Mouse (Mus musculus) retina, adult 2 months (tissue): ENCODE measurements at regions not wholly inside any gene's neighbourhood (a gene's known extent, or its start where the extent isn't known, plus 50 kb on each side); places are given as distances from the start of the nearest gene placed in this dataset.

Experiments
- DNase-seq: peaks from one replicate; pipeline ENCODE4 v3.0.0-alpha.2; 2012; ENCODE audit warnings: low read depth, low spot score

- DNase-seq = no peak
These were observed 291.2 kb upstream of the Manea start for GRCm38 (mm10) chr4:26637859-26638258.

- no peak for DNase-seq
These were observed 284.0 kb upstream of the Manea start for GRCm38 (mm10) chr4:26630553-26631206.

- no peak for DNase-seq
These were observed 283.0 kb upstream of the Manea start for GRCm38 (mm10) chr4:26629710-26630109.

- no peak for DNase-seq
These were observed 281.1 kb upstream of the Manea start for GRCm38 (mm10) chr4:26627744-26628143.

GRCm38 (mm10) chr4:26589081-26589869 lies 242.6 kb upstream of the Manea start:
- DNase-seq = no peak

- DNase-seq = no peak
These were observed 209.0 kb upstream of the Manea start for GRCm38 (mm10) chr4:26555690-26556089.

GRCm38 (mm10) chr4:26543833-26544232 lies 197.1 kb upstream of the Manea start:
- DNase-seq = peak; percentile 13

GRCm38 (mm10) chr4:26542511-26542910 lies 195.8 kb upstream of the Manea start:
- DNase-seq = no peak

- no peak for DNase-seq
These were observed 161.3 kb upstream of the Manea start for GRCm38 (mm10) chr4:26508004-26508403.

- no peak for DNase-seq
These were observed 147.6 kb upstream of the Manea start for GRCm38 (mm10) chr4:26494262-26494661.

- no peak for DNase-seq
These were observed 128.2 kb upstream of the Manea start for GRCm38 (mm10) chr4:26474913-26475312.

- no peak for DNase-seq
These were observed 94.8 kb upstream of the Manea start for GRCm38 (mm10) chr4:26441533-26441932.

- DNase-seq = no peak
These were observed 75.4 kb upstream of the Manea start for GRCm38 (mm10) chr4:26422084-26422483.

GRCm38 (mm10) chr4:26404266-26404665 lies 57.6 kb upstream of the Manea start:
- DNase-seq = no peak

GRCm38 (mm10) chr4:26402213-26402612 lies 55.5 kb upstream of the Manea start:
- no peak for DNase-seq
